Mouse (Mus musculus) embryonic facial prominence, embryonic 14.5 days (tissue): Measurements from ENCODE around the gene Acap3. TPM values are rescaled to one million over a fixed set of nuclear protein-coding genes. Genes with fewer than 3 reads are reported as not detected.

Experiments used
- ATAC-seq: fragments of 200-750 bp; cut with Nextera tagmentation; 2 replicates; pipeline ENCODE4 v1.8.0; 2017; ENCODE audit warnings: low read depth, moderate number of reproducible peaks, moderate TSS enrichment
- DNase-seq: peaks from one replicate; pipeline ENCODE4 v3.0.0-alpha.2; 2015; ENCODE audit warnings: low spot score
- H3K27ac ChIP-seq: fragments of 300-500 bp; sonication (generic); replicated peaks from 2 replicates; pipeline ENCODE4 v1.5.1; 2014; ENCODE audit warnings: low read depth, mild to moderate bottlenecking, low read length, moderate library complexity
- H3K27me3 ChIP-seq: fragments of 300-500 bp; sonication (generic); replicated peaks from 2 replicates; pipeline ENCODE4 v1.6.1; 2014; ENCODE audit warnings: low read length; ENCODE audit not compliant: control insufficient read depth, insufficient read depth
- H3K36me3 ChIP-seq: fragments of 300-500 bp; sonication (generic); 2 replicates; pipeline ENCODE4 v1.6.1; 2014; ENCODE audit warnings: low read length, mixed read lengths; ENCODE audit not compliant: control insufficient read depth, insufficient read depth
- H3K4me1 ChIP-seq: fragments of 300-500 bp; sonication (generic); 2 replicates; pipeline ENCODE4 v1.6.1; 2014; ENCODE audit warnings: antibody characterized with exemption, low read length; ENCODE audit not compliant: control insufficient read depth, insufficient read depth
- H3K4me2 ChIP-seq: fragments of 300-500 bp; sonication (generic); 2 replicates; pipeline ENCODE4 v1.6.1; 2014; ENCODE audit warnings: low read depth, mild to moderate bottlenecking, low read length, moderate library complexity, mixed read lengths
- H3K4me3 ChIP-seq: fragments of 300-500 bp; sonication (generic); 2 replicates; pipeline ENCODE4 v1.5.1; 2014; ENCODE audit warnings: low read depth, mild to moderate bottlenecking, low read length
- H3K9ac ChIP-seq: fragments of 300-500 bp; sonication (generic); 2 replicates; pipeline ENCODE4 v1.6.1; 2014; ENCODE audit warnings: low read depth, mild to moderate bottlenecking, low read length, moderate library complexity, mixed read lengths
- H3K9me3 ChIP-seq: fragments of 300-500 bp; sonication (generic); 2 replicates; pipeline ENCODE4 v1.6.1; 2016; ENCODE audit warnings: low read length; ENCODE audit not compliant: control insufficient read depth
- WGBS: fragments of 180-500 bp; shearing (Covaris S2); extraction: QIAGEN DNeasy Blood & Tissue Kit; methylation state at CpG from one replicate; pipeline ENCODE4 v1.1.7; 2014; 5-methylcytosine and 5-hydroxymethylcytosine counted together
- microRNA-seq: library from miRNA; unstranded; fragments of <30 nt; microRNA quantifications from one replicate; pipeline ENCODE4, GENCODE M21; 2016; ENCODE audit warnings: borderline number of aligned reads
- polyA plus RNA-seq: library from polyadenylated mRNA; unstranded; fragments of >200 nt; fragmentation: Nextera tagmentation; extraction: Ambion mirVana; gene quantifications from 2 replicates; pipeline ENCODE4 v1.2.1, GENCODE M21; 2014

Gene Acap3
- polyA plus RNA-seq, 1 experiment from 2014 or later = 23.9 TPM

DNA sequence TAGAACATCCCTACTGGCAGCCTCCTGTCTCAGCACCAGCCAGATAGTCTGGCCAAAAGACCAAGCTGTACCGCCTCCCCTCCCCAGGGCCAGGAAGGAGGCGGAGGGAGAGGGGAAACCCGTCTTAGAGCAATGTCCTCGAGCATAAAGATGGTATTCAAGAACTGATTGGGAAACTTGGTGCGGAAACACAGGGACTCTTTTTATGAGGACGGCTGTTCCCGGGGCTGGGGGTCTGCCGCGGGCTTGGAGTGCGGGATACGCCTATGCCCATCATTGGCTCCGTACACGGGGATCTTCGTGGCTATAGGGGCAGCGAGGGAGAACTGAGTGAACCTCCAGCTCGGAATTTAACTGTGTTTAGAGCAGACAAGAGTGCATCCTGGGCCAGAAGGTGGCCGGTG, 51.4 kb downstream of the Acap3 start:
- peak; percentile 31 for ATAC-seq
- no peaks in the 10 kb centered on the region for H3K27me3 ChIP-seq

DNA sequence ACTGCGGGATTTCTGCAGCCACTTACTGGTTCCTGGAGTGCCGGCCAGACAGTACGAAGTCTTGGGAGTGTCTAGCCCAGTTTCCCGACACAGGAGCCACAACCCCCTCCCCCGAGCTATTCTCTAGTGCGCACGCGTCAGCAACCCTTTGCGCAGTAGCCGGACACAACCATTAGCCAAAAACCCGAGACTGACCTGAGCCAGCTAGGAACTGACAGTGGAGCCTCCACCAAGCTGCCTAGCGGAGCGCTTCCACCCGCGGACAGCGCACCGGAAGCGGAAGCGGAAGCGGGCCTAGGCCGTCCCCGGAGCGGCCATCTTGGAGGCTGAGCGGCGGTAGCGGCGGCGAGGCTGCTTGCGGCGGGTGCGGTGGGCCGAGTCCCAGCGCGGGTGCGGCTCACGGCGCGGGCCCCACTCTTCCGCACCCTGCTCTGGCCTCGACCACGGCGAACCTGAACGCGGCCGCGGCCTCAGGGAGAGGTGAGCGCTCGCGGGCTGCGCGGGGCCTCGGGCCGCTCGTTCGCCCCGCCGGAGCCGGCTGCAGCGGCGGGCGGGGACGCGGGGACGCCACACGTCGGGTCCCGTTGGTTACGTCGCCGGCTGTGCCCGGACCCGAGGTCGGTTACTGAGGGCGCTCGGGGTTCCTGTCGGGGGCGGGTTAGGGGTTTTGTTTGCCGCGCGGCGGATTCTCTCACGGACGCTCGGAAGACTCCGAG, 52.1 kb downstream of the Acap3 start, which contains the start of gene Ube2j2:
Gene Ube2j2, plus strand, starts transcription at position 298 of the 716 bp plus-strand sequence.
- peak; percentile 97 for DNase-seq
- Histone ChIP-seq H3K27ac (peak within 1 kb of the TSS; percentile 86), H3K4me3 (peak within 1 kb of the TSS; percentile 94), H3K9ac (peak within 1 kb of the TSS; percentile 94), H3K4me2 (peak within 1 kb of the TSS; percentile 94), H3K36me3 (peaks cover 23% of the 10 kb centered on the region), H3K4me1 (peaks cover 14% of the 10 kb centered on the region), H3K27me3 (no peaks in the 10 kb centered on the region), H3K9me3 (no peaks in the 10 kb centered on the region)
- ATAC-seq = peak; percentile 99
- under 1% methylated on average over 45 of the region's 85 CpGs for WGBS

More for the DNA sequence above, 51.4 kb downstream of the Acap3 start:
- peak; percentile 26 for DNase-seq
- Histone ChIP-seq H3K36me3 (peaks cover 17% of the 10 kb centered on the region), H3K27ac (peak overlapping the region; percentile 86), H3K9ac (peak overlapping the region; percentile 94), H3K4me1 (peaks cover 14% of the 10 kb centered on the region), H3K4me2 (peak overlapping the region; percentile 94), H3K9me3 (no peaks in the 10 kb centered on the region), H3K4me3 (peak overlapping the region; percentile 94)
- under 1% methylated on average over 16 of the region's 17 CpGs for WGBS

DNA sequence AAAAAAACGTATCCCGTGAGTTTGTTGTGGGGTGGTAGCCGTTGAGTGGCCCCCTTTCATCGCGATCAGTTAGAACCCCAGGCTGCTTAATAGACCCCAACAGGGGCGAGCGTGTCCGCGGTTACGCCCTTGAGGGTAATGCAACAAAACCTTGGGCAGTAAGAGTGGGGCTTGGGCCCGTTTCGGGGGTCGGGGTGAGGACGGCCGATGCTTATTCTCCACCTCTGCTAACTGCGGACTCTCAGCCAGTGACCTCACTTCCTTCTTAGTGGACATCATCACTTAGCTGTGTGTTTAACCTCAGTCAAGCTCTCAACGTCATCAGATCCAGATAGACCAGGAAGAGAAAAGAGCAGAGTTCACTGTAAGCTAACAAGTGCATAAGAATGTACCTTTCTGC, 52.6 kb downstream of the Acap3 start:
- no peak for ATAC-seq
- Histone ChIP-seq H3K27me3 (no peaks in the 10 kb centered on the region), H3K36me3 (peaks cover 29% of the 10 kb centered on the region), H3K9me3 (no peaks in the 10 kb centered on the region), H3K4me1 (peaks cover 14% of the 10 kb centered on the region), H3K4me2 (peak overlapping the region; percentile 94), H3K9ac (peak overlapping the region; percentile 94), H3K27ac (peak overlapping the region; percentile 70; the same call in 1 of the 2 replicates), H3K4me3 (peak overlapping the region; percentile 94)
- WGBS = 0% methylated on average over 17 of the region's 17 CpGs
- no peak for DNase-seq

DNA sequence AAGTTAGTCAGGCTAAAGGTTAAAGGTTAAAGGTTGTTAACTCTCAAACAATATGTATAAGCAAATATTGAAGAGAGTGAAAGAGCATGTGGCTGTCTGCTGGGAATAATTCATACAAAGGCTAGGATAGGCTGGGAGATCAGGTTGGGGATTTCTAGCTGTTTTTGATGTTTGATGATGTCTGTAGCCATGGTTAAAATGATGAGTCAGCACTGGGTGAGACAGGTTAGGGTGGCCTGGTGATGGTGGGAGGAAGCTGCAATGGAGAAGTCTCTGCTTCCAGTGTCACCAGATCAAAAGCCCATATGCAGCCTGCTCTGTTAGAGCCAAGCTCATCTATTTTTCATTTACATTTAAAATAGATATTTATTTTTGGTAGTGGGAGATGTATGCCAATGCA, 55.5 kb downstream of the Acap3 start:
- peaks cover 14% of the 10 kb centered on the region for H3K4me1 ChIP-seq
- peaks cover 56% of the 10 kb centered on the region for H3K36me3 ChIP-seq
- H3K9ac ChIP-seq = no peak overlapping the region
- ATAC-seq (no peak), DNase-seq (no peak)
- H3K4me3 ChIP-seq = no peak overlapping the region
- no peaks in the 10 kb centered on the region for H3K9me3 ChIP-seq
- H3K27me3 ChIP-seq = no peaks in the 10 kb centered on the region
- H3K4me2 ChIP-seq = no peak overlapping the region
- no peak overlapping the region for H3K27ac ChIP-seq

DNA sequence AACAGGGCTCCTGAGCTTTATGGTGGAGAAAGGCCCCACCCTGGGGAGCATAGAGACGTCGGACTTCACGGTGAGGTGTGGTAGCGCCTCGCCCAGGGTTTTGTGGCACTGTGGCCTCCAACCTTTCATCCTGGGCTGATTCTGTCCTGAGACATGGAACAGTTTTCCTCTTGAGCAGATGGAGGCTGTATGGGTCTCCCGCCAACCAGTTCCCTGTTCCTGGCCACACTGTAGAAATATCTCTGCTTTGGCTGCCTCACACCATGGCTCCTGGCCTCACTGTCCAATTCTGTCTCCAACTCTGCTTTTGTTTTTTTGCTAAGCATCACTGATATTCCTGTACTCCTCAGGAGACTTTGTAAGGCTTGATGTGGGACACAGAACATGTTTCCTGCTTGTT, 63.9 kb downstream of the Acap3 start:
- no peak overlapping the region for H3K4me2 ChIP-seq
- no peaks in the 10 kb centered on the region for H3K27me3 ChIP-seq
- DNase-seq (no peak), ATAC-seq (no peak)
- H3K4me1 ChIP-seq = no peaks in the 10 kb centered on the region
- no peaks in the 10 kb centered on the region for H3K9me3 ChIP-seq
- H3K9ac ChIP-seq = no peak overlapping the region
- no peak overlapping the region for H3K27ac ChIP-seq
- H3K4me3 ChIP-seq = no peak overlapping the region
- WGBS = 93% methylated on average over 6 of the region's 6 CpGs
- H3K36me3 ChIP-seq = peaks cover 85% of the 10 kb centered on the region

Small RNA genes lying within 50 kb of the gene (microRNA-seq; reads per million reads assigned to microRNA genes)
- not detected for gene Gm22991

Other genes with a start within 250 kb of the Acap3 start
- not detected in 2 replicates for gene Gm10563, start 246.4 kb upstream of the Acap3 start, polyA plus RNA-seq
- gene Mmp23, start 238.4 kb upstream of the Acap3 start, polyA plus RNA-seq = 29.4 and 31.2 TPM in 2 replicates
- 24.8 and 27.3 TPM in 2 replicates for gene Mib2, start 222.6 kb upstream of the Acap3 start, polyA plus RNA-seq
- gene Fndc10, start 197.5 kb upstream of the Acap3 start, polyA plus RNA-seq = 6.3 and 6.9 TPM in 2 replicates
- 133 and 146 TPM in 2 replicates for gene Ssu72, start 187.0 kb upstream of the Acap3 start, polyA plus RNA-seq
- 0.87 and 0.92 TPM in 2 replicates for gene Tmem240, start 157.0 kb upstream of the Acap3 start, polyA plus RNA-seq
- gene Atad3a, start 130.7 kb upstream of the Acap3 start, polyA plus RNA-seq = 77.0 and 77.9 TPM in 2 replicates
- gene Vwa1, start 117.1 kb upstream of the Acap3 start, polyA plus RNA-seq = 12.7 and 14.9 TPM in 2 replicates
- 0.92 and 1.2 TPM in 2 replicates for gene Tmem88b, start 105.9 kb upstream of the Acap3 start, polyA plus RNA-seq
- gene Ankrd65, start 101.4 kb upstream of the Acap3 start, polyA plus RNA-seq = not detected in 2 replicates
- 199 and 219 TPM in 2 replicates for gene Mrpl20, start 88.9 kb upstream of the Acap3 start, polyA plus RNA-seq
- 163 and 175 TPM in 2 replicates for gene Ccnl2, start 79.3 kb upstream of the Acap3 start, polyA plus RNA-seq
- 126 and 129 TPM in 2 replicates for gene Aurkaip1, start 60.5 kb upstream of the Acap3 start, polyA plus RNA-seq
- gene Mxra8, start 52.1 kb upstream of the Acap3 start, polyA plus RNA-seq = 138 and 142 TPM in 2 replicates
- gene Dvl1, start 44.4 kb upstream of the Acap3 start, polyA plus RNA-seq = 9.7 and 12.0 TPM in 2 replicates
- gene Tas1r3, start 28.5 kb upstream of the Acap3 start, polyA plus RNA-seq = 0.36 and 0.38 TPM in 2 replicates
- gene Cptp, start 22.4 kb upstream of the Acap3 start, polyA plus RNA-seq = 15.6 and 16.5 TPM in 2 replicates
- gene Ints11, start 22.3 kb upstream of the Acap3 start, polyA plus RNA-seq = 53.5 and 68.4 TPM in 2 replicates
- 48.3 and 49.4 TPM in 2 replicates for gene Pusl1, start within 50 bp of the Acap3 start, polyA plus RNA-seq
- 107 and 113 TPM in 2 replicates for gene Ube2j2, start 52.0 kb downstream of the Acap3 start, polyA plus RNA-seq
- 49.9 and 52.7 TPM in 2 replicates for gene C1qtnf12, start 70.5 kb downstream of the Acap3 start, polyA plus RNA-seq
- gene B3galt6, start 100.8 kb downstream of the Acap3 start, polyA plus RNA-seq = 14.7 and 17.5 TPM in 2 replicates
- 164 and 181 TPM in 2 replicates for gene Sdf4, start 101.0 kb downstream of the Acap3 start, polyA plus RNA-seq
- 0.25 and 0.42 TPM in 2 replicates for gene Tnfrsf4, start 122.0 kb downstream of the Acap3 start, polyA plus RNA-seq
- gene Tnfrsf18, start 134.3 kb downstream of the Acap3 start, polyA plus RNA-seq = 2.7 and 3.1 TPM in 2 replicates
- 1.2 and 2.8 TPM in 2 replicates for gene Ttll10, start 167.6 kb downstream of the Acap3 start, polyA plus RNA-seq
- 26.6 and 30.9 TPM in 2 replicates for gene 9430015G10Rik, start 218.2 kb downstream of the Acap3 start, polyA plus RNA-seq
- gene Rnf223, start 238.7 kb downstream of the Acap3 start, polyA plus RNA-seq = 0.31 and 0.45 TPM in 2 replicates